Mouse (Mus musculus) retina, postnatal 7 days (tissue): ENCODE measurements around the gene Txn2.

Experiments
- DNase-seq: peaks from one replicate; pipeline ENCODE4 v3.0.0-alpha.2; 2012; ENCODE audit warnings: low read depth, low spot score

The Txn2 gene

GRCm38 (mm10) chr15:77934326-77934725 is 5.5 kb upstream of the Txn2 start:
- DNase-seq = no peak

GRCm38 (mm10) chr15:77933770-77934169 is 5.0 kb upstream of the Txn2 start:
- peak; percentile 90 for DNase-seq

GRCm38 (mm10) chr15:77933222-77933621 is 4.4 kb upstream of the Txn2 start:
- DNase-seq = no peak

GRCm38 (mm10) chr15:77931689-77932016 is 2.8 kb upstream of the Txn2 start:
- peak; percentile 56 for DNase-seq

- no peak for DNase-seq
These were observed 2.3 kb upstream of the Txn2 start for GRCm38 (mm10) chr15:77930986-77931688.

GRCm38 (mm10) chr15:77929804-77930203 is 998 bp upstream of the Txn2 start:
- no peak for DNase-seq

GRCm38 (mm10) chr15:77928091-77928490 is 715 bp downstream of the Txn2 start:
- DNase-seq = no peak

GRCm38 (mm10) chr15:77926921-77927320 is 1.9 kb downstream of the Txn2 start:
- no peak for DNase-seq

GRCm38 (mm10) chr15:77925195-77925594 is 3.6 kb downstream of the Txn2 start:
- no peak for DNase-seq

- DNase-seq = no peak
These were observed 5.4 kb downstream of the Txn2 start for GRCm38 (mm10) chr15:77923267-77924035.

GRCm38 (mm10) chr15:77922710-77923109 is 6.1 kb downstream of the Txn2 start:
- no peak for DNase-seq

GRCm38 (mm10) chr15:77921636-77922035 is 7.2 kb downstream of the Txn2 start:
- DNase-seq = no peak

- no peak for DNase-seq
These were observed 8.0 kb downstream of the Txn2 start for GRCm38 (mm10) chr15:77920511-77921462.

- DNase-seq = no peak
These were observed 9.4 kb downstream of the Txn2 start for GRCm38 (mm10) chr15:77919441-77919840.

GRCm38 (mm10) chr15:77916851-77917544 is 11.8 kb downstream of the Txn2 start:
- DNase-seq = peak; percentile 84

- no peak for DNase-seq
These were observed 13.5 kb downstream of the Txn2 start for GRCm38 (mm10) chr15:77915287-77915686.

- DNase-seq = no peak
These were observed 14.3 kb downstream of the Txn2 start for GRCm38 (mm10) chr15:77914507-77914906.

GRCm38 (mm10) chr15:77913054-77913453 is 15.8 kb downstream of the Txn2 start:
- no peak for DNase-seq

GRCm38 (mm10) chr15:77912585-77912984 is 16.2 kb downstream of the Txn2 start:
- no peak for DNase-seq

GRCm38 (mm10) chr15:77912048-77912447 is 16.8 kb downstream of the Txn2 start:
- no peak for DNase-seq

GRCm38 (mm10) chr15:77911065-77911464 is 17.7 kb downstream of the Txn2 start:
- no peak for DNase-seq
